Mouse (Mus musculus): ENCODE data around the gene Prrt1. TPM values are rescaled to one million over a fixed set of nuclear protein-coding genes. Genes with fewer than 3 reads are reported as not detected.

The Prrt1 gene
- polyA plus RNA-seq, 1 experiment from 2014 or later = not detected

DNA sequence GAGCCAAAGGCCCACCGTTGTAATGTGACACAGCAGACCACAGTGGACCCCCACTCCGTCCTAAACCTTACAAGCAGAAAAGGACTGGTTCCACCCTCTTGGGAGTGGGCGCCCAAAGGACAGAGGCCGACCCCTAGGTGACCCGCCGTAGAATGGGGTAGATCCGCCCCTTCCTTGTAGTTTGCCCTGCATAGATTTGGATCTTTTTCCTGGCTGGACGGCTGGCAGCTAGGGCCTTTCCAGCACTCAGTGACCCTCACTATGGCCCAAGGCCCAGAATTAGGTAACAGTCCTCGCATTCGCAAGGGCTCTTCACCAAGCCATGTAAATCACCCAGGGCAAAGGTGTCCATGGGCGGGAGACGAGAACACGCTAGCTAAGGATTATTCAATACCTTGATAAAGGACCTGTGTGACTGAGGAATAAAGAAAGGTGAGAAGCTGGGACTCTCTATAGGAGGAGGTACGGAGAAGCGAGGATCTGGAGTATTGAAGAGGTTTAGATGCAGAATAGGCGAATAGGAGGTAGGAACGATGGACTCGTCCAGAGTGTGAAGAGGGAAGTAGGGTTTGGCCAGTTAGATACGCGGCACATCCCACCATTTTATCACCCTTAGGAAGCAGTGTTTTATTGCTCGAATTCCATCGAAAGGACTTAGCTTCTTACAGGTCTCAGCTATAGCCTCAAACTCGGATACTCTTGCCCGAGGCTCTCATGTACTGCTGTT, 24.7 kb upstream of the Prrt1 start:
- peaks cover 11% of the 10 kb centered on the region for H3K36me3 ChIP-seq (ENCODE audit: control insufficient read depth, insufficient read depth, low read length)
- ATAC-seq (replicated peaks; ENCODE audit: low FRiP score) = no peak
- no peaks in the 10 kb centered on the region for H3K27me3 ChIP-seq (replicated peaks; ENCODE audit: control insufficient read depth, insufficient read depth, low read length)
- H3K9me3 ChIP-seq (ENCODE audit: control insufficient read depth, low read length) = no peaks in the 10 kb centered on the region
- H3K4me2 ChIP-seq = peak overlapping the region; percentile 95
- peak overlapping the region; percentile 87 for H3K9ac ChIP-seq (ENCODE audit: low read depth, low read length)
- no peak for DNase-seq (ENCODE audit: low spot score)
- H3K4me1 ChIP-seq (replicated peaks; ENCODE audit: control insufficient read depth, insufficient read depth, low read length) = peaks cover 25% of the 10 kb centered on the region
- H3K27ac ChIP-seq (ENCODE audit: low read depth, low read length) = peak overlapping the region; percentile 95
- H3K4me3 ChIP-seq (ENCODE audit: low read depth, low read length) = peak overlapping the region; percentile 98
- WGBS = 15% methylated on average over 24 of the region's 24 CpGs

DNA sequence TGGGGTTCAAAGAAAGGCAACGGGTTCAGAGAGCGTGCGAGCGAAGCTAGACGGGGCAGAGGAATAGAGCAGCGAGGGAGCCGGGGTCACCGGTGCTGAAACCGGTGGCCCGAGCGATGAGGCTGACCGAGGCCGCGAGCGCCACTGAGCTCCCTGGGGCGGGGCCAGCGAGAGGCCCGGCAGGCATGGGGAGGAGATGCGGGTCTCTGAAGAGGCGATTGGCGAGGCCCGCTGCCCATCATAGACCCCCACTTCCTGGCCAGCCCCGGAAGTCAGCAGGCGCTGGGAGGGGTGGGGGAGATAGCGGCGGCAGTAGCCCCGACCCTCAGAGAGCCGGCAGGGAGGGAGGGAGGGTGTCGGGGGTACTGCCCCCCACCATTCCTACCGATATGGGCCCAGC, 23.7 kb upstream of the Prrt1 start:
- peak; percentile 94 for DNase-seq (ENCODE audit: low spot score)
- Histone ChIP-seq H3K4me2 (peak overlapping the region; percentile 95), H3K4me1 (replicated peaks; ENCODE audit: control insufficient read depth, insufficient read depth, low read length) (peaks cover 25% of the 10 kb centered on the region), H3K4me3 (ENCODE audit: low read depth, low read length) (peak overlapping the region; percentile 98), H3K27me3 (replicated peaks; ENCODE audit: control insufficient read depth, insufficient read depth, low read length) (no peaks in the 10 kb centered on the region), H3K36me3 (ENCODE audit: control insufficient read depth, insufficient read depth, low read length) (peaks cover 10% of the 10 kb centered on the region; the same call in 1 of the 2 replicates), H3K9ac (ENCODE audit: low read depth, low read length) (peak overlapping the region; percentile 87), H3K9me3 (ENCODE audit: control insufficient read depth, low read length) (no peaks in the 10 kb centered on the region), H3K27ac (ENCODE audit: low read depth, low read length) (peak overlapping the region; percentile 95)
- 1% methylated on average over 30 of the region's 30 CpGs for WGBS
- peak; percentile 61 for ATAC-seq (replicated peaks; ENCODE audit: low FRiP score)

DNA sequence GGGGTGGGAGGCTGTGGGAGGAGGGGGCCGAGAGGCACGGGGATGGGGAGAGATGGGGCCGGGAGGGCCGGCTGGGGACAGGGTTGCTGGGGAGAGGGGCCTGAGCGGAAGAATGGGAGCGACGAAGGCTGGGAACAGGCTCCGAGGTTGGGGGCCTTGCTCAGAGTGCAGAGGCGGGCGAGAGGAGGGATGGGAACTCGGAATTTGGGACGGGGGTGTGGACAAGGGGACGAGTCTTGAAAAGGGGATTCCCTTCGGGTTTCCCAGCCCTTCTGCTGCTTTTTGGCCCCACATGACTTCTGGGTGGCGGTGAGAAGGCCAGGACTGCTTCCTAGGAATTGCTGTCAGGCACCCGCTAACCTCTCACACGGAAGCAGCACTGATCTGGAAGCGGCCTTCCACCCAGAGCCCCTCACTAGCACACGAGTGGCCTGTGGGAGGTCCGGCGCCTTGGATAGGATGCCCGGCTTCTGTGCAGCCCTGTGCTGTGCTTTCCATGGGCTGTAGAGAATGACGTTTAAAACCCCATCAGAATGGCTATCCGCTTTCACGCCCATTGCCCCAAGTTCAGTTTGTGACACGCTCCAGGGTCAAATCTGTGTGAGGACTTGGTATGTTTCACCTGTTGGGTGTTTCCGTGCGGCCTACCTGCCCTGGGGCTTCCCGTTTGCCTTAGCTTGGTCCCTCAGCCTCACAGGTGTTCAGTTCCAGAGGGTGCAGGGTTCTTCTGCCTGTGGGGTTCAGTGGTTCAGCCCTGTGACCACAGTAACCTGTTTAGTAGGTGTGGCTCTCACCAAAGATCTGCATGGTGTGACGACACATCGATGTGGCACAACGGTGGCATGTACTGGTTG, 22.9 kb upstream of the Prrt1 start:
- H3K9me3 ChIP-seq (ENCODE audit: control insufficient read depth, low read length) = no peaks in the 10 kb centered on the region
- no peak for ATAC-seq (replicated peaks; ENCODE audit: low FRiP score)
- peaks cover 16% of the 10 kb centered on the region for H3K36me3 ChIP-seq (ENCODE audit: control insufficient read depth, insufficient read depth, low read length)
- peaks cover 25% of the 10 kb centered on the region for H3K4me1 ChIP-seq (replicated peaks; ENCODE audit: control insufficient read depth, insufficient read depth, low read length)
- DNase-seq (ENCODE audit: low spot score) = no peak
- 16% methylated on average over 32 of the region's 32 CpGs for WGBS
- H3K27ac ChIP-seq (ENCODE audit: low read depth, low read length) = peak overlapping the region; percentile 70
- H3K4me2 ChIP-seq = peak overlapping the region; percentile 95
- peak overlapping the region; percentile 98 for H3K4me3 ChIP-seq (ENCODE audit: low read depth, low read length)
- no peaks in the 10 kb centered on the region for H3K27me3 ChIP-seq (replicated peaks; ENCODE audit: control insufficient read depth, insufficient read depth, low read length)
- peak overlapping the region; percentile 87 for H3K9ac ChIP-seq (ENCODE audit: low read depth, low read length)

DNA sequence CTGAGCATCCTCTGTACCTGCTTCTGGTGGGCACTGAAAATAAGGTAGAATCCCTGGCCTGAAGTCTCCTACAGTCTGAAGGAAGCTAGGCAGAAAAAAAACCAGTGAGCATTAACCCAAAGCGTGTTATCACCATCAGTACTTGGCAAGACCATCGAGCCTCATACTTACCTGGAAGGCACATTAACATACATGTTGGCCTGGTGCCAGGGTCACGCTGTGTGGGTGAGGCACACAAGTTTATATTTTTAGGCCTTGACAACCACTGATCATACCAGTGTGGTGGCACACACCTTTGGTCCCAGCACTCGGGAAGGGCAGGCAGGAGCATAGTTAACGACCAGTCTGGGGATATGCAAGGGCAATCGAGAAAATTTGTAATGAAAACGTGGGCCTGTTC, 21.3 kb upstream of the Prrt1 start:
- 0 out of 2 replicates have a peak overlapping the region, but pooled peaks have one; percentile 20 for H3K4me2 ChIP-seq
- no peak overlapping the region for H3K9ac ChIP-seq (ENCODE audit: low read depth, low read length)
- no peaks in the 10 kb centered on the region for H3K9me3 ChIP-seq (ENCODE audit: control insufficient read depth, low read length)
- WGBS = 87% methylated on average over 7 of the region's 7 CpGs
- H3K27me3 ChIP-seq (replicated peaks; ENCODE audit: control insufficient read depth, insufficient read depth, low read length) = no peaks in the 10 kb centered on the region
- H3K4me3 ChIP-seq (ENCODE audit: low read depth, low read length) = no peak overlapping the region
- ATAC-seq (replicated peaks; ENCODE audit: low FRiP score) = no peak
- peaks cover 20% of the 10 kb centered on the region for H3K36me3 ChIP-seq (ENCODE audit: control insufficient read depth, insufficient read depth, low read length)
- no peak for DNase-seq (ENCODE audit: low spot score)
- no peak overlapping the region for H3K27ac ChIP-seq (ENCODE audit: low read depth, low read length)
- peaks cover 23% of the 10 kb centered on the region for H3K4me1 ChIP-seq (replicated peaks; ENCODE audit: control insufficient read depth, insufficient read depth, low read length)

DNA sequence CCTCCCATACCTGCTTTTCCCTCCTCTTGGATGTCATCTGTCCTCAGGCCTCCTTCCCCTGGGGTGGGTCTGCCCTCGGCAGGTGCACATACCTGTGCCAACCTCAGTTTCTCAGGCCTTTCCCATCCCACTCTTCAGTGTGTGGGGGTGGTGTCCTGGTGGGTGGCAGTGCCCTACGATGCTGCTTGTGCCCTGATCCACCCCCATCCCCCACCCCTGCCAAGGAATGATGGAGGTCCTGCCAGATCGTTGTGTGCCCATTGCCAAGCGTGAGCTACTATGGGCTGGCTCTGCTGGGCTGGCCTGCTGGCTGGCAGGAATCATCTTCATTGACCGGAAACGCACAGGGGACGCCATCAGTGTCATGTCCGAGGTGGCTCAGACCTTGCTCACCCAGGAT, 18.3 kb upstream of the Prrt1 start:
- peaks cover 24% of the 10 kb centered on the region for H3K4me1 ChIP-seq (replicated peaks; ENCODE audit: control insufficient read depth, insufficient read depth, low read length)
- ATAC-seq (replicated peaks; ENCODE audit: low FRiP score) = no peak
- H3K27me3 ChIP-seq (replicated peaks; ENCODE audit: control insufficient read depth, insufficient read depth, low read length) = no peaks in the 10 kb centered on the region
- no peak overlapping the region for H3K27ac ChIP-seq (ENCODE audit: low read depth, low read length)
- no peak for DNase-seq (ENCODE audit: low spot score)
- H3K9ac ChIP-seq (ENCODE audit: low read depth, low read length) = no peak overlapping the region
- WGBS = 94% methylated on average over 8 of the region's 8 CpGs
- no peak overlapping the region for H3K4me3 ChIP-seq (ENCODE audit: low read depth, low read length)
- no peak overlapping the region for H3K4me2 ChIP-seq
- H3K36me3 ChIP-seq (ENCODE audit: control insufficient read depth, insufficient read depth, low read length) = peaks cover 26% of the 10 kb centered on the region
- no peaks in the 10 kb centered on the region for H3K9me3 ChIP-seq (ENCODE audit: control insufficient read depth, low read length)

DNA sequence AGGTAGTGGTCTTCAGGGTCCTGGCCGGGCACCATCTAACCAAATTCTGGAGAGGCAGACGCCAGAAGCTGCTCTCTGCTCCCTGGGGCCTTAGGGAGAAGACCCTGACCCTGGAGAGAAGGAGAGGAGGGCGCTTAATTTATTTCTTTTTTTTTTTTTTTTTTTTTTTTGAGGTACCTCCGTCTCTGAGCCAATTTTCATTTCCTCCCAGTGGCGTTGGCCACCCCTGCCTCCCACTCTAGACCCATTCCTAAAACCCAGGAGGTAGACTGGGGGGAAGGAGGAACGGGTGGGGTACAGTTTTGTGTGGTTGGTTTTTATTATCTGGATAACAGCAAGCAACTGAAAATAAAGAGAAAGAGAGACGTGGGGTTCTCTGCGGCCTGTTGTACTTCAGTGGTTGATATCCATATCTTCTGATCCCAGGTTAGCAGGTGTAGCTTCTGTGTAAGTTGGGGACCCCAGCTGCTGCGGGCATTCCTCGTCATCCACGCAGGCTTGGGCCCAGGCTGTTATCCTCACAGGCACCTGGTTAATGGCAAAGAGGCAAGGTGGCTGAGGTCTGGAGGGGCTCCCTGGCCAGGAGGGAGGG, 16.2 kb upstream of the Prrt1 start:
- H3K27me3 ChIP-seq (replicated peaks; ENCODE audit: control insufficient read depth, insufficient read depth, low read length) = no peaks in the 10 kb centered on the region
- H3K27ac ChIP-seq (ENCODE audit: low read depth, low read length) = peak overlapping the region; percentile 71
- peaks cover 13% of the 10 kb centered on the region for H3K4me1 ChIP-seq (replicated peaks; ENCODE audit: control insufficient read depth, insufficient read depth, low read length)
- peak overlapping the region; percentile 20; the same call in 1 of the 2 replicates for H3K9ac ChIP-seq (ENCODE audit: low read depth, low read length)
- peak; percentile 58 for ATAC-seq (replicated peaks; ENCODE audit: low FRiP score)
- no peak overlapping the region for H3K4me2 ChIP-seq
- no peaks in the 10 kb centered on the region for H3K9me3 ChIP-seq (ENCODE audit: control insufficient read depth, low read length)
- DNase-seq (ENCODE audit: low spot score) = no peak
- H3K4me3 ChIP-seq (ENCODE audit: low read depth, low read length) = no peak overlapping the region
- WGBS = 59% methylated on average over 11 of the region's 11 CpGs
- peaks cover 26% of the 10 kb centered on the region for H3K36me3 ChIP-seq (ENCODE audit: control insufficient read depth, insufficient read depth, low read length)

DNA sequence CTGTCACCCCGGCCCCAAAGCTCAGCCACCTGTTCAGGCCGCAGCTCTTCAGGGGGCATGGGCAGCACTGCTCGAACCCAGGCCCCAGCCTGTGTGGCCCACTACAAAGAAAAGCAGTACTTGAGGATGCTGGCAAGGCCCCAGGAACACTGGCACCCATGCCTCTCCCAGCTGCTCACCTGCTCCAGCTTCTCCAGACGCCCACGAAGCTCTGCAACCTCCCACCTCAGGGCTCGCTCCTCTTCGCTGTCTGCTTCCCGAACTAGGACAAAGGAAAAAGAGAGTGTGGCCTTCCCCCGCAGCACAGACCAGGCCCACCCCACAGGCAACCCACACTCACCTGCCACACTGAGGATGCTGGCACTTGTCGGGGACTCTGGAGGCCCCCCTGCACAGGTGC, 15.5 kb upstream of the Prrt1 start:
- H3K4me2 ChIP-seq = no peak overlapping the region

DNA sequence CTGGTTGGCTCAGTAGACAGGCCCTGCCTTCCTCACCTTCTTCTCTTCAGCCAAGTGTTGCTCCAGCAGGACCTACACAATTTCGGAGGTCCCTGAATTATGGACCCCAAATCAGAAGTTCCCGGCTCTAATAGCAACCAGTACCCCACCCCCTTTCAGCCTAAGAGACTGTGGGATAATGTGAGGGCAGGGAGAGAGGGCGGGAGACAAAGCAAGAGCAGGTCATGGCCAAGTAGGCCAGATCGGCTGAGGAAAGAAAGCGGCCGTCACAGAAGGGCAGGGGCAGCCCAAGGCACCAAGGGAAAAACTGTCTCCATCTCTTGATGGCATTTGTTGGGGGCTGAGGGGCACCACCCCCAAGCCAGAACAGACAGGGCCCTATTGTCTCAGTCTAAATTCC, 13.5 kb upstream of the Prrt1 start, which contains the start of gene Egfl8:
Egfl8 (minus strand) TSS at position 101 of the 400 bp plus-strand sequence.
- Histone ChIP-seq H3K9ac (ENCODE audit: low read depth, low read length) (no peak within 1 kb of the TSS), H3K4me1 (replicated peaks; ENCODE audit: control insufficient read depth, insufficient read depth, low read length) (peaks cover 9% of the 10 kb centered on the region), H3K27me3 (replicated peaks; ENCODE audit: control insufficient read depth, insufficient read depth, low read length) (no peaks in the 10 kb centered on the region), H3K4me3 (ENCODE audit: low read depth, low read length) (no peak within 1 kb of the TSS), H3K27ac (ENCODE audit: low read depth, low read length) (no peak within 1 kb of the TSS; the same call in 1 of the 2 replicates), H3K9me3 (ENCODE audit: control insufficient read depth, low read length) (no peaks in the 10 kb centered on the region), H3K4me2 (no peak within 1 kb of the TSS), H3K36me3 (ENCODE audit: control insufficient read depth, insufficient read depth, low read length) (peaks cover 18% of the 10 kb centered on the region)
- ATAC-seq (replicated peaks; ENCODE audit: low FRiP score) (no peak), DNase-seq (ENCODE audit: low spot score) (no peak)
- WGBS = 77% methylated on average over 6 of the region's 6 CpGs

More for the DNA sequence above, 15.5 kb upstream of the Prrt1 start:
- ATAC-seq (replicated peaks; ENCODE audit: low FRiP score) (no peak; the same call in 1 of the 2 replicates), DNase-seq (ENCODE audit: low spot score) (no peak)
- Histone ChIP-seq H3K4me3 (ENCODE audit: low read depth, low read length) (no peak overlapping the region), H3K4me1 (replicated peaks; ENCODE audit: control insufficient read depth, insufficient read depth, low read length) (peaks cover 9% of the 10 kb centered on the region), H3K9ac (ENCODE audit: low read depth, low read length) (0 out of 2 replicates have a peak overlapping the region, but pooled peaks have one; percentile 20), H3K27ac (ENCODE audit: low read depth, low read length) (peak overlapping the region; percentile 71; the same call in 1 of the 2 replicates), H3K9me3 (ENCODE audit: control insufficient read depth, low read length) (no peaks in the 10 kb centered on the region), H3K36me3 (ENCODE audit: control insufficient read depth, insufficient read depth, low read length) (peaks cover 26% of the 10 kb centered on the region), H3K27me3 (replicated peaks; ENCODE audit: control insufficient read depth, insufficient read depth, low read length) (no peaks in the 10 kb centered on the region)
- WGBS = 89% methylated on average over 10 of the region's 10 CpGs

Data from liver, embryonic 11.5 days (tissue).